Mouse (Mus musculus): Measurements from ENCODE around the gene Natd1. TPM values are rescaled to one million over a fixed set of nuclear protein-coding genes. Genes with fewer than 3 reads are reported as not detected.
"Not testable (repeated sequence)": the region's sequence is repeated elsewhere in the genome, so short reads cannot be mapped to it uniquely, and the experiment has no call there.

Natd1 gene
- polyA plus RNA-seq, 1 experiment from 2014 or later, result 26.7 TPM

DNA sequence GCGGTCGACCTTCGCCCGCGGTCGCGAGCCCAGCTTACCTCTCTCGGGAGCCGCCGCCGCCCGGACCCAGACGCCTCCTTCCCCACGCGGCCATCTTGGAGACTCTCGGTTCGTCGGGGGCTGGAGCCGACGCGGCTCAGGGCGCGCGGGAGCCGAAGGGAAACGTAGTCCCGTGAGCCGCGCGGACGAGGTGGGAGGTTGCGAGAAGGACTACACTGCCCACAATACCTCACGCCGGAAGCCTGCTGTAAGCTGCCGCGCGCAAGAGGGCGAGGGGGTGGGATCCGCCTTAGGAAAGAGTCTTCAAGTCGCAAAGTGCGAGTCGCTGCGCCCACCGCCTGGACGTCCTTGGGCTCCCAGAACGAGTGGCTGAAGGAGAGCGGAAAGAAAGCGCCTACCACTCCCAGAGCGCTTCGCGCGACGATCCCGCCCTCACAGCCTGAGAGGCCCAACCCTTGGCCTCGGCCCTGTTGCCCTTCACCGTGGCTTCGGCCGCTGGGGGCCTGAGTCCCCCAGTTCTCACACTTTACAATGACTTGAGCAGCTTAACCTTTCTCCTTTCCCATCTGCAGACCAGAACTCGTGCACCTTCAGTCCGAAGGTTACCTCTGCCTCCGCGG, 35.8 kb downstream of the Natd1 start, which contains the start of gene Tmem11:
Gene Tmem11, minus strand, starts transcription at position 598 of the 620 bp plus-strand sequence.
- Histone ChIP-seq H3K36me3 (no peaks in the 10 kb centered on the region), H3K27ac (peak within 1 kb of the TSS; percentile 95), H3K4me1 (peaks cover 41% of the 10 kb centered on the region), H3K9me3 (replicated peaks) (no peaks in the 10 kb centered on the region), H3K4me2 (replicated peaks) (peak within 1 kb of the TSS; percentile 77), H3K9ac (peak within 1 kb of the TSS; percentile 95), H3K27me3 (no peaks in the 10 kb centered on the region), H3K4me3 (peak within 1 kb of the TSS; percentile 95)
- under 1% methylated on average over 52 of the region's 62 CpGs for WGBS
- peak; percentile 99 for ATAC-seq (ENCODE audit: low FRiP score)

DNA sequence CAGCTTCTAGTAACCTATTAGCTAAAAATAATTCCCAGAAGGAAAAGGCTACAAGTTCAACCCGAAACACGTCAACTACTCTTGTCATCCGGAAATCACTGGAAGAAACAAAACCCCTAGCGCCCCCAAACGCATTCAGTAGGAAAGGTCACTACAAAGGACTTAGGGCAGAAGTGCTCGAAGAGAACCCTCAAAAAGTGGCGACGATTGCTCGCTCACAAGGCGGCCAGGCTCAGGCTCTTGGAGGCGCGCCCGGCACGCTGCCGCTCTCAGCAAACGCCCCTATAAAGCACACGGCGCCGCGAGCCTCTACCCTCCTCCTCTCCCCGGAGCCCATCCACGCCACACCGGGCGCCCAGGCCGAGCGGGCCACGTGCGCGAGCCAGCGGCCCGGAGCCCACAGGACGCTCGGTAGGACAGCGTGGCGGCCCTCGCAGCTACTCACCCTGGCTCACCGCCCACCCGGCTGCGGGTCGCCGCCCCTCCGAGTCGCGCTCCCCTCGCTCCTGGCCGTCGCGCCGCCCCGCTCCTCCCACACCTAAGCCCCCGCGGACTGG, 36.4 kb downstream of the Natd1 start:
- H3K4me3 ChIP-seq, result peak overlapping the region; percentile 95
- no peaks in the 10 kb centered on the region for H3K36me3 ChIP-seq
- H3K4me1 ChIP-seq, result peaks cover 44% of the 10 kb centered on the region
- H3K27me3 ChIP-seq, result no peaks in the 10 kb centered on the region
- peak overlapping the region; percentile 77 for H3K4me2 ChIP-seq (replicated peaks)
- H3K9ac ChIP-seq, result peak overlapping the region; percentile 95
- peak; percentile 73 for ATAC-seq (ENCODE audit: low FRiP score)
- H3K27ac ChIP-seq, result peak overlapping the region; percentile 95
- H3K9me3 ChIP-seq (replicated peaks), result no peaks in the 10 kb centered on the region
- WGBS, result under 1% methylated on average over 47 of the region's 52 CpGs

DNA sequence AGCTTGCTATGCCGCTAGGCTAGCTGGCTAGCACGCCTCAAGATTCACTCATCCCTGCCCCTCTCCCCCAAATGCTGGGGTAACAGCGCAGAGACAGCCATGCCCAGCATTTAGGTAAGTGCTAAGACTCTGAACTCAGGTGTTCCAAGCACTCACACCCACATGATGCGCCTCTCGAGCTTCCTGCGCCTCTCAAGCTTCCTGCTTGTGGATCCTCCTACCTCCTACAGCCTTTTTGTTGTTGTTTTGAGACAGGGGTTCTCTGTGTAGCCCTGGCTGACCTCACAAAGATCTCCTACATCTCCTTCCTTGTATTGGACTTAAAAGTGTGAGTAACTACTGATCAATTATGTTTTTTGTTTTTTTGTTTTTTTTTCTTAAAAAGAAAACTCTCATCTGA, 41.4 kb downstream of the Natd1 start:
- Histone ChIP-seq H3K27ac (0 out of 2 replicates have a peak overlapping the region, but pooled peaks have one; percentile 35), H3K27me3 (no peaks in the 10 kb centered on the region), H3K4me3 (no peak overlapping the region), H3K9me3 (replicated peaks) (no peaks in the 10 kb centered on the region), H3K36me3 (0 out of 2 replicates have a peak, but pooled peaks cover 8% of the 10 kb centered on the region), H3K4me1 (peaks cover 41% of the 10 kb centered on the region), H3K9ac (no peak overlapping the region), H3K4me2 (replicated peaks) (no peak overlapping the region)
- 87% methylated on average over 6 of the region's 6 CpGs for WGBS
- no peak for ATAC-seq (ENCODE audit: low FRiP score)

DNA sequence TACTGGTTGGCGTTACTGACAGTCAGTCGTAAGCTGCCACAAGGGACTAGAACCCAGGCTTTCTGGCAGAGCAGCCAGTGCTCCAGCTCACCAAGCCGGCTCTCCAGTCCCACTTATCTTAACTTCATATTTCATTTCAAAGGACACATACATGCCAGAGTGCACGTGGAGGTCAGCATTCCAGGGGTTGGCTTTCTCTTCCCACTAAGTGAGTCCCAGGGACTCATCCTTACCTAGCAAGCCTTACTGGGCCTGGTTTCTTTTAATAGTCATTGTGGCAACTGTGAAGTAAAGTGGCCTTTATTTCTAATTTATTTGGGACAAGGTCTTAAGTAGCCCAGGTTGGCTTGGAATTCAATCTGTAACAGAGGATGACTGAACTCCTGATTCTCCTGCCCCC, 43.1 kb downstream of the Natd1 start:
- Histone ChIP-seq H3K36me3 (0 out of 2 replicates have a peak, but pooled peaks cover 8% of the 10 kb centered on the region), H3K9ac (no peak overlapping the region), H3K4me2 (replicated peaks) (no peak overlapping the region), H3K27ac (no peak overlapping the region), H3K4me1 (peaks cover 31% of the 10 kb centered on the region), H3K4me3 (no peak overlapping the region), H3K9me3 (replicated peaks) (no peaks in the 10 kb centered on the region), H3K27me3 (no peaks in the 10 kb centered on the region)
- no peak for ATAC-seq (ENCODE audit: low FRiP score)
- WGBS, result 85% methylated on average over 4 of the region's 4 CpGs

DNA sequence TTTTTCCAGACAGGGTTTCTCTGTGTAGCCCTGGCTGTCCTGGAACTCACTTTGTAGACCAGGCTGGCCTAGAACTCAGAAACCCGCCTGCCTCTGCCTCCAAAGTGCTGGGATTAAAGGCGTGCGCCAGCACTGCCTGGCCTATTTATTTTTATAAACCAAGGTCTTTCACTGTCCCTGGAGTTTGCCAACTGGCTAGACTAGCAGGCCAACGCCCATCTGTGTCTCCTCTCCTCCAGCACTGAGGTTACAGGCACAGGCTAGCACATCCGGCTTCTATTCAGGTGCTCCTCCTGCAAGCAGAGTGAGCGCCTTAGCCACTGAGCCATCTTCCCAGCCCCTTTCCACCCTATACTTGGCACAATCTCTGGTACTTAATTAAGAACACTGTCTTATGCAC, 45.1 kb downstream of the Natd1 start:
- Histone ChIP-seq H3K4me1 (peaks cover 14% of the 10 kb centered on the region), H3K36me3 (peaks cover 16% of the 10 kb centered on the region)
- H3K27ac ChIP-seq; H3K27me3 ChIP-seq; ATAC-seq (ENCODE audit: low FRiP score); H3K4me3 ChIP-seq; H3K9me3 ChIP-seq (replicated peaks); H3K9ac ChIP-seq; H3K4me2 ChIP-seq (replicated peaks): not testable (repeated sequence)
- WGBS, result 93% methylated on average over 6 of the region's 6 CpGs

DNA sequence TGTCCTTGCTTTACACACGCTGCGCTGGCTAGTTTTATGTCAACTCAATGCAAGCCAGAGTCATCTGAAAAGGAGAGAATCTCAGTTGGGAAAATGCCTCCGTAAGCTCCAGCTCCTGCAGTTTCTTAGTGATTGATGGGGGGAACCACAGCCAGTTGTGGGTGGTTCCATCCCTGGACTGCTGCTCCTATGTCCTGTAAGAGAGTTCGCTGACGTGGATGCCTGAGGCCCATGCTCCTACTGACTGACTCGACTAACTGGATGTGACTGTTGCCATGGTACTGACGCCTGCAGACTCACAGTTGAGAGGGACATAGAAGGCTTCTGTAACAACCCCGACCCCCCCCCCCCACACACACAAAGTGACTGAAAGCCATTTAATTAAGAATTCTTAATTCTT, 46.6 kb downstream of the Natd1 start:
- Histone ChIP-seq H3K36me3 (peaks cover 30% of the 10 kb centered on the region), H3K4me3 (no peak overlapping the region), H3K9me3 (replicated peaks) (no peaks in the 10 kb centered on the region), H3K4me2 (replicated peaks) (no peak overlapping the region), H3K4me1 (peaks cover 12% of the 10 kb centered on the region), H3K9ac (no peak overlapping the region), H3K27me3 (no peaks in the 10 kb centered on the region), H3K27ac (no peak overlapping the region)
- no peak for ATAC-seq (ENCODE audit: low FRiP score)
- 57% methylated on average over 8 of the region's 8 CpGs for WGBS

DNA sequence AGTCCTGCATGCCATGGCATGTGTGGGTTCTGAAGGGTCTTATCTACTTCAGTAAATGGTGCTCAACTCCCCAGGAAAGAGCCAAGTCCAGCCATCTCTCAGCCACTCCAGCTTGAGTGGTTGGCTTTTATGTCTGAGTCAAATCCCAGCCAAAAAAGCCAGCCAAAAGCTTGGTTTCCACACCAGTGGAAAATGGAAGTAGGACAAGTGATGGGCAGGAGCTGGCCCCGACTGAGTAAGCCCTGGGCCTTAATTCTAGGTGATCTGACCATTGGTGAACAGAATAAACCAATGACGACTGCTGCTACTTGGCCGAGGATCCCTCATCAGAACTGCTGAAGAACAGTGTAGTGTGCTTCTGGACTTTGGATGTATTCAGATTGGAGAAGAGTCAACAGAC, 47.1 kb downstream of the Natd1 start:
- Histone ChIP-seq H3K4me1 (peaks cover 12% of the 10 kb centered on the region), H3K27ac (no peak overlapping the region), H3K27me3 (no peaks in the 10 kb centered on the region), H3K4me3 (no peak overlapping the region), H3K4me2 (replicated peaks) (no peak overlapping the region), H3K9me3 (replicated peaks) (no peaks in the 10 kb centered on the region), H3K36me3 (peaks cover 31% of the 10 kb centered on the region), H3K9ac (no peak overlapping the region)
- no peak for ATAC-seq (ENCODE audit: low FRiP score)
- WGBS, result 87% methylated on average over 3 of the region's 3 CpGs

DNA sequence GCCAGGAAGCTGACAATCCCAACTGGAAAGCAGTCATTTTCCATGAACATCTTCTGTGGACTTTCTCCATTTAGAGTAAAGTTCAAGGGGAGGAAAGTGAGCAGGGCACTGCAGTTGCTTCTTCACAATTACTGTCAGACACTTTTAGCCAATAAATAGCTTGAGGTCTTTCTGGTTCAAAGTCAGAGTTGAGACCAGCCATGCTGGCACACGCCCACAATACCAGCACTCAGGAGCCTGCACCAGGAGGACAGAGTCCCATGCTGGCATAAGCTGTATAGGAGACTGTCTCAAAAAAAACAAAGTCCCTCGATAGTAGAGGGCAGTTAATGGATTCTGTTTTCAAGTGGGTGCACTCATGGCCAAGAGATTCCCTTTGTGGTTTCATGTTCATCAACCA, 48.5 kb downstream of the Natd1 start:
- no peak overlapping the region for H3K4me2 ChIP-seq (replicated peaks)
- peaks cover 44% of the 10 kb centered on the region for H3K36me3 ChIP-seq
- no peak overlapping the region for H3K9ac ChIP-seq
- no peaks in the 10 kb centered on the region for H3K9me3 ChIP-seq (replicated peaks)
- H3K27me3 ChIP-seq, result no peaks in the 10 kb centered on the region
- WGBS, result 81% methylated on average over 2 of the region's 2 CpGs
- no peak overlapping the region for H3K27ac ChIP-seq
- H3K4me3 ChIP-seq, result no peak overlapping the region
- H3K4me1 ChIP-seq, result peaks cover 12% of the 10 kb centered on the region
- no peak for ATAC-seq (ENCODE audit: low FRiP score)

DNA sequence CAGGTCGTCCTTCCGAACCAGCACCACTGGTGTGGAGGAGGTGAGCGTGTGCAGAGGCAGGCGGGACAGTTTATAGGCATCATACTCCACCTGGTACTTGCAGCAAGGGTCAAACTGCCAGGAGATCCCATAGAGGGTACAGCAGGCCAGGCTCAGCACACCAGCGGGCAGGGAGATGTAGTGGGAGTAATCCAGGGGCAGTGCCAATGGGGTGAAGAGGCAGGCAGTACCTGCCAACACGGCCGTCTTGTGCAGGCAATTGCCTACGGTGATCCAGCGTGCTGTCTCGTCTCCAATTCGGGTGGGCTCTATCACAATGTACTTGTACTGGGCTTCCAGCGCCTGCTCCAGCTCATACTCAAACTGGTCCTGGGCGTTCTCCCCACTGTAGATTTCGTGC, 49.6 kb downstream of the Natd1 start:
- 93% methylated on average over 14 of the region's 14 CpGs for WGBS
- no peak for ATAC-seq (ENCODE audit: low FRiP score)
- Histone ChIP-seq H3K4me2 (replicated peaks) (no peak overlapping the region), H3K4me3 (no peak overlapping the region), H3K27ac (no peak overlapping the region), H3K36me3 (peaks cover 44% of the 10 kb centered on the region), H3K9ac (no peak overlapping the region), H3K9me3 (replicated peaks) (no peaks in the 10 kb centered on the region), H3K27me3 (no peaks in the 10 kb centered on the region), H3K4me1 (peaks cover 12% of the 10 kb centered on the region)

DNA sequence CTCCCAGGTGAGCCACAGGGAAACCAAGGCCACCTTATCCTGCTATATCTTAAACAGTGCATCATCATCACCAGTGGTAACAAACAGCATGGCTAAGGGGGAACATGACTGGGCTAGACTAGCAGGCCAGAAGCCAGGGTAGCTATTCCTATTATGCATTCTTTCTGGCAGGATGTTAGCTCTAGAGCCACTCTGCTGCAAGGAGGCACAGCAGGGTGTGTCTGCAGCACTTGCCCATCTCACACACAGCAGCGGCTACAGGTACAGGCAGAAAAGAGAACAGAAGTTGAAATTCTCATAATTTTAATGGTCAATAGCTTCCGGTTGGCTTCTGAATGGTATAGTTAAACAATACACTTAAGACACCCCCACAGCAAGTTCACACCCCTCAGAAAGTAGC, 50.4 kb downstream of the Natd1 start:
- Histone ChIP-seq H3K9me3 (replicated peaks) (no peaks in the 10 kb centered on the region), H3K4me2 (replicated peaks) (no peak overlapping the region), H3K27ac (no peak overlapping the region), H3K4me3 (no peak overlapping the region), H3K27me3 (no peaks in the 10 kb centered on the region), H3K9ac (no peak overlapping the region), H3K4me1 (peaks cover 12% of the 10 kb centered on the region), H3K36me3 (peaks cover 43% of the 10 kb centered on the region)
- ATAC-seq (ENCODE audit: low FRiP score), result no peak
- WGBS, result 91% methylated on average over 2 of the region's 2 CpGs

DNA sequence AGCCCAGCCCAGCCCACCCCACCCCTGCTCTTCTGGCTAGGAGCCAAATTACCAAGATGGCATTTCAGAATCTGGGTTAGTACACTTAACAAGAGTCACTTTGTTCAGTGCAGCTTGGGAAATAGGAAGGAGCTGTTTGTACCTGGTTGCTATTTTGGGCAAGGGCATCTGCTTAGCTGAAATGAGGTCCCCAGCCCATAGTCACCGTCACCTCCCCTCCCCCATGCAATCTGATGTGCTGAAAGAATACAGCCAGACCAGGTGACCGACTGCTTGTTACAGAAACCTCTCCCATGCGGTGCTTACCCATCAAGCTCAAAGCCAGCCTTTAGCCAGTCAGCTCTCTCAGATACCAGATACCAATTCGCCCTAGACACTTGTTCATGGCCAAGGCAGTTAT, 51.4 kb downstream of the Natd1 start:
- H3K9me3 ChIP-seq (replicated peaks), result no peaks in the 10 kb centered on the region
- H3K4me1 ChIP-seq, result peaks cover 11% of the 10 kb centered on the region
- H3K9ac ChIP-seq, result no peak overlapping the region
- 85% methylated on average over 4 of the region's 4 CpGs for WGBS
- peaks cover 49% of the 10 kb centered on the region for H3K36me3 ChIP-seq
- no peak overlapping the region for H3K4me2 ChIP-seq (replicated peaks)
- no peak overlapping the region for H3K27ac ChIP-seq
- ATAC-seq (ENCODE audit: low FRiP score), result no peak
- no peak overlapping the region for H3K4me3 ChIP-seq
- H3K27me3 ChIP-seq, result no peaks in the 10 kb centered on the region

DNA sequence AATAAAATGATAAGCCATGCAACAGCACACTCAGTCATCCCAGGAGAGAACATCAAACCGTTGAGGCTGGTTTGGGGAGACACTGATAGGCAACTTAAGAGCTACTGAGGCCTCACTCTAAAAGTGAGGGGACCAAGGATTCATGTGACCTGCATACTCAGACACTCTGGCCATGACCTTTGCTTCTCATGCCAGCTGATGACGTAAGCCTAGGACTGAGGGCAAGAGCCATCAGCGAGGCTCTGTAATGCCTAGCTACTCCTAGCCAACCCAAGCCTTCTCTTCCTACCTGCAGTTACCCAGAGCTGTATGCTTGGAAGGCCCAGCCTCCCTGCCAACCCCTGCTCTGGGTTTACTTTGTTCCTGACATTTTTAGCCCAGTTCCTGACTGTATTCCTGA, 52.6 kb downstream of the Natd1 start:
- Histone ChIP-seq H3K9ac (no peak overlapping the region), H3K27me3 (no peaks in the 10 kb centered on the region), H3K27ac (no peak overlapping the region), H3K9me3 (replicated peaks) (no peaks in the 10 kb centered on the region), H3K4me2 (replicated peaks) (no peak overlapping the region), H3K36me3 (peaks cover 59% of the 10 kb centered on the region), H3K4me1 (peaks cover 6% of the 10 kb centered on the region; the same call in 1 of the 2 replicates), H3K4me3 (no peak overlapping the region)
- WGBS, result 92% methylated on average over 3 of the region's 3 CpGs
- ATAC-seq (ENCODE audit: low FRiP score), result no peak

DNA sequence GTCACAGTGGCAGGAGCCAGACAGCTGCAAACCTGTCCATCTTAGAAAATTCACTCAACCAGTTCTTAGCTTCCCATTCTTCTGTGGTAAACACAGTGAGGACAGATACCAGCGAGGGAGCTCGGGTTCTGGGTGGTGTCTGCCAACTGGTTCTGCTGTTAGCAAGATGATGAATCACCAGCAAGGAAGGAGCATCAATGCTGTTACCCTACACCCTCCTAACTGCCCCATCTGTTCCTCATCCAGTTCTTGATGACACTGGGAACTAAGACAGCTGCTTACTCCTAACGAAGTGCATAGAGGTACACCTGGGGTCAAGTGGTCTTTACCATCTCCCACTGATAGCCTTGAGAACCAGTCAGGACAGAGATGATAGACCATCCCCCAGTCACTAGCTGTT, 58.0 kb downstream of the Natd1 start:
- Histone ChIP-seq H3K4me3 (no peak overlapping the region), H3K36me3 (peaks cover 72% of the 10 kb centered on the region), H3K4me1 (no peaks in the 10 kb centered on the region), H3K27me3 (no peaks in the 10 kb centered on the region), H3K27ac (no peak overlapping the region), H3K4me2 (replicated peaks) (no peak overlapping the region), H3K9ac (no peak overlapping the region), H3K9me3 (replicated peaks) (no peaks in the 10 kb centered on the region)
- ATAC-seq (ENCODE audit: low FRiP score), result no peak
- WGBS, result 75% methylated on average over 3 of the region's 3 CpGs

All from hindbrain, embryonic 12.5 days (tissue).